Mouse (Mus musculus) frontal cortex, postnatal 10 days (tissue): ENCODE measurements around the gene Hinfp.
"Not testable (repeated sequence)": the region's sequence is repeated elsewhere in the genome, so short reads cannot be mapped to it uniquely, and the experiment has no call there.

Experiments used
- DNase-seq, 2 experiments: peaks; one replicate each; pipeline ENCODE4 v3.0.0; 2022; ENCODE audit warnings: low spot score in 2 of 2, mixed read lengths in 1 of 2

Hinfp gene

DNA sequence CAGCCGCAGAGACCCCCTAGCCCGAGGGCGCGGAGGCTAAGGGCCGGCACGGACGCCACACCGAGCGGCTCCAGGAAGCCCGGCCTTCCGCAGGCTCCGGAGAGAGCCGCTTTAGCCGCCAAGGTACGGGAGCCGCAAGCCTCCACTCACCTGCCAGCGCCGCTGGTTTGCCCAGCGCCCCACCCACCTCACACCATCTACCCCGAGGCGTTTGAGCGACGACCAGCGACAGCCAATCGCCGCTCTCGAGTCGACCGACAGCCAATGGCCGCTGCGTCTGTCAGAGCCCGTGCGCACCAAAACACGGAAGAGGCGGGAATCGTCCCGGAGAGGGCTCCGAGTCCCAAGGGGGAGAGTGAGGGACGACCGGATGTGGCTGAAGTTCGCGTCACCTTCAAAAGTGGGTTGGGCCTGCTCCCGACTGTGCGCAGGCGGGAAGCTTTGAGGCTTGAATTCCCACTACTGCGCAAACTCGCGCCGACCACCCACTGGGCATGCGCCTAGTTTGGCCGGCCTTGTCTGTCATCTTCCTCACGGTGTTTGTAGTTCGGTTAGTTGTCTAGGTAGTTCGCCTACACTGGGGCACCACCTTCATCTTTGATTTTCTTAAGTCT, at the start of gene Hinfp:
Gene Hinfp, minus strand, starts transcription at position 206 of the 614 bp plus-strand sequence.
- DNase-seq: peak; percentile 98

DNA sequence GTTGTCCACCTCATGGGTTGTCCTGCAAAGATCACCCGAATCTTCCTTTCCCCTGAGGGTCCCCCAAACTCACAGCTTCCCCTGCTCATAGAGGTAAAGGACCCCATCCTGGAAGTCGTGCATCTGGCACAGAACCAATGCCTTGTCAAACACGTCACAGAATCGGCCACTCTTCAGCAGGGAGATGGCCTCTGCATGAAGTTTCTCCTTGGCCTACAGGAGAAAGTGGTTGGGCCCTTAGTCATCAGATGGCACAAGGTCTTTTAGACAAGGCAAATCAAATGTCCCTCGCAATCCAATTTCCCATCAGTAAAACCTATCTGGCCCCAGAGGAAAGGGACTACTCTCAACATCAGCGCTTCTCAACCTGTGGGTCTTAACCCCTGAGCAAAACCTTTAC, 47.7 kb upstream of the Hinfp start:
- no peak for DNase-seq

DNA sequence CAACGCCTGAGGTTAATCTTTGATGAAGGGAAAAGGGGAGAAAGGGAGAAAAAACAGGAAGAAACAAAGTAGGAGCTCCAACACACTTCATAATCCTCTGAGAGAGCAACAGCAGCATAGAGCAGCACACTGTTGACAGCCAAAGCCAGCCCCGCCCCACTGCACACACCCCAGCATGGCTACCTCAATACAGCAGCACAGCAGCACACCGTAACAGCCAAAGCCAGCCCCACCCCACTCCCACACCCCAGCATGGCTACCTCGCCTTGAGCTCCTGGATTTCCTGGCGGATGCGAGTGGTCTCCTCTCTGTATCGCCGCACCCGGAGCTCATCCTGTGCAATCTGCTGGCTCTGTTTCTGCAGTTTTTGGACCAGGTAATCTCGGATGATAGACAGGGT, 46.9 kb upstream of the Hinfp start:
- no peak for DNase-seq

DNA sequence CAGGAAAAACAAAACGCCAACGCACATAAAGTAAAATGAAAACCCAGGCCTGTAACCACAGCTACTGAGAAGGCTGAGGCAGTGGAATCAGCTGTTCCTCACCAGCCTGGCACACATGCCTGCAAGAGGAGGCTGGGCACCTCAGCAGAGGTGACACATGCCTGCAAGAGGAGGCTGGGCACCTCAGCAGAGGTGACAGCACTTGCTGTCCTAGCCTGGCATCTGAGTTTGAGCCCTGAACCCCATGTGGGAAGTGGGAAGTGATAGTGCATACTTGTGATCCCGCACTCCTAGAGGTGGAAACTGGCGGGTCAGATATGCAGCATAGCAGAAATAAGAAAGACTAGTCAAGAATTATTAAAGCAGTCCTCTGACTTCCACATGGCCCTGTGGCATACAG, 45.9 kb upstream of the Hinfp start:
- no peak for DNase-seq

- DNase-seq: no peak
Observed at GRCm38 (mm10) chr9:44348546-44348945, 43.1 kb upstream of the Hinfp start.

DNA sequence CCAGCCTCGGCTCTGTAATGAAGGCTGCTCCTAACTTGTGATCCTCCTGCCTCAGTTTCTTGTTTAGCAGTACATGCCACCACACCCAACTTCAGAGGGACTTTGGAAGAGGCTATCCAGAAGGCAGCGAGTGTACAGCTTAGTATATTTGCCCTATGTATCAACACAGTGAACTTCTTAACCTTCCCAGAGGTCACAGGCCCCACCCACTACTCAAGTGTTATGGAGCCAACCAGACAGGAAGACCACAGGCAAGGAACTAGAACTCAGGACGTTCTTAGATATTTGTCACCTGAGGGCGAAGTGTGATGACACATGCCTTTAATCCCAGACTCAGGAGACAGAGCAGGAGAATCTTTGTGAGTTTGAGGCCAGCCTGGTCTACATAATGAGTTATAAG, 42.1 kb upstream of the Hinfp start:
- no peak for DNase-seq

GRCm38 (mm10) chr9:44347166-44347565, 41.7 kb upstream of the Hinfp start:
- DNase-seq: no peak

DNA sequence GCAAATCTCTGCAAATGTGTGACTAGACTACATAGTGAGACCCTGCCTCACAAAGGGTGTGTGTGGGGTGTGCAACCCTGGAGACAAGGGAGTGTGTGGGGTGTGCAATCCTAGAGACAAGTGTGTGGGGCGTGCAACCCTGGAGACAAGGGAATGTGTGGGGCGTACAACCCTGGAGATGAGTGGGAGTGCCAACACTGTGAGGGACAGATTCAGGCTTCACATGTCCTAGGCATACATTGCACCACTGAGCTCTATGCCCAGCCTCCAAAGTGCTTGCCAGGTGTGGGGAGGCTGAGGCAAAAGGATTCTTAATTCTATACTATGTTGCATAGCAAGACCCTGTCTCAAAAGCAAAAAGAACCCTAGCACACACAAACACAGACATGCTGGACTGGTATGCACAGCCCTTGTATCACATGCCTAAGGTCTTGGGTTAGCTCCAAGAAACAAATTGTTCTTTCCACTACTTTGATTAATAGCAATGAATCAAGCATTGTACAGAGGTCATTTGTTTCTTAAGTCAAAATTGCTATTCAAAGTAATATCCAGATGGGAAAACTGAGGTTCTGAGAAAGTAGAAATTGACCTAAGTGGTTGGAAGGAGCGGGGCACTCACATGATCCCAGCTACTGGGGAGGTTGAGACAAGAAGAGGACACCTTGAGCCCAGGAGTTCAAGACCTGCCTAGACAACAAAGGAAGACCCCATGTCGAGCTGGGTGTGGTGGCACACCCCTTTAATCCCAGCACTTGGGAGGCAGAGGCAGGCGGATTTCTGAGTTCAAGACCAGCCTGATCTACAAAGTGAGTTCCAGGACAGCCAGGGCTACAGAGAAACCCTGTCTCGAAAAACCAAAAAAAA, 40.3 kb upstream of the Hinfp start:
- DNase-seq: no peak

DNA sequence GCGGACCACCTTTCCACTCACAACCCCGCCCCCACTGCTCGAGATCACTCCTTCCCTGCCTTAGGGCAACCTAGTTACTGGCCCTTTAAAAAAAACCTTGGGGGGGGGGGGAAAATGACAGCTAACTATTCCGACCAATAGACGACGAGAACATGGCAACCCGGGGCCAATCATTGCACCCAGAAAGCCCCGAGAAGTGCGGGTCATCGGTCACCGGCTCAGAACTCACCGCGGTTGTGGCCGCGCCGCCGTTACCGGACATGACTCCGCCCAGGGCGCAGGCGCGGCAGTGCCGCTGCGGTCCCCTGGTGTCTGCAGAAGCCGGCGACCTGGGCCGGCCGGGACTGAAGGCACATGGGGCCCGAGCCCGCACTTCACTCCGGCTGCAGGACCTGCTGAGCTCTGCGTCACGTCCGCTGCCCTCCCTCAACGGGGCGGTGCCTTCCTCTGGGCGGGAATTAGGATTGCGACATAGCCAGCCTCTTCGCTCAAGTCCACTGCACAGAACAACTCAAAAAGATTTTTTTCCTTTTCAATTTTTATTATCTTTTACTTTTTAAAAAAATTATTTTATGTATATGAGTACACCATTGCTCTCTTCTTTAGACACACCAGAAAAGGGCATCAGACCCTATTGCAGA, 38.4 kb upstream of the Hinfp start, which contains the start of gene Hmbs:
Gene Hmbs, minus strand, starts transcription at position 448 of the 641 bp plus-strand sequence.
- peak; percentile 73 to 88 for DNase-seq

GRCm38 (mm10) chr9:44343290-44343689, 37.8 kb upstream of the Hinfp start:
- no peak for DNase-seq

DNA sequence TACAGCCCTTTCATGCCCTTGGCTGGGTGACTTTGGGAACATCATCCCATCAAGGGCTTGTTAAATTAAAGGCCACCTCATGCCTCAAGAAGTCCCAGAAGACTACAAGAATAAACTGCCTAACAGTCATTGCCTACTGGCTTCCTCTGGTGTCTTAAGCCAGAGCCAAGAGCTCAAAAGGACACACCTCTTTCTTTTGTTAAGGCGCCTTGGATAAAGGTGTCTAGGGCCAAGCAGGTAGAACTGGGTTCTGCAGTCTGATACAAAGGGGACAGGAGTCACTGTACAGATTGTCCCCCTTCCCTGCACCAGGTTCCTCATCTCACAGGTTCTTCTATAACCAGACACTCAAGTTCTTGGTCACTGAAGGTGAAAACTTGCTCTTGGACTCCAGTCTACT, 37.1 kb upstream of the Hinfp start:
- no peak for DNase-seq

DNA sequence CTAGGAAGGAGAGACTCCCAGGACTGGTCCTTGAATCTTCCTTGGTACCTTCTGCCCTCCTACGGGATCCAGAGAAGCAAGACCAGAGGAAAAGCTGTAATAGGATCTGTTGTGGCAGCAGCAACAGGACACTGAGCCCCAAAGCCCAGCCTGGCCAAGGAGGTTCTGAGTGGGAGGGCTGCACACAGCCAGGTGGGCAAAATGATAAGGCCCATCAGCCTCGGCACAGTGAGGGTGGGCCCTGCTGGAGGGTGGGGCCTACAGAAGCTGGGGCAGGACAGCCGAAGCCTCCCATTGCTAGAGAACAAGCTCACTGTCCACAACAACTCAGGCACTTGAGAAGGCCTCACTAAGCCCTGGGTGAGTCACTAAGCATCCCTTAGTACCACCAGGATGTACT, 36.7 kb upstream of the Hinfp start:
- no peak for DNase-seq

- DNase-seq: no peak
Observed at GRCm38 (mm10) chr9:44341487-44341886, 36.0 kb upstream of the Hinfp start.

GRCm38 (mm10) chr9:44338574-44338973, 33.1 kb upstream of the Hinfp start:
- DNase-seq: no peak

DNA sequence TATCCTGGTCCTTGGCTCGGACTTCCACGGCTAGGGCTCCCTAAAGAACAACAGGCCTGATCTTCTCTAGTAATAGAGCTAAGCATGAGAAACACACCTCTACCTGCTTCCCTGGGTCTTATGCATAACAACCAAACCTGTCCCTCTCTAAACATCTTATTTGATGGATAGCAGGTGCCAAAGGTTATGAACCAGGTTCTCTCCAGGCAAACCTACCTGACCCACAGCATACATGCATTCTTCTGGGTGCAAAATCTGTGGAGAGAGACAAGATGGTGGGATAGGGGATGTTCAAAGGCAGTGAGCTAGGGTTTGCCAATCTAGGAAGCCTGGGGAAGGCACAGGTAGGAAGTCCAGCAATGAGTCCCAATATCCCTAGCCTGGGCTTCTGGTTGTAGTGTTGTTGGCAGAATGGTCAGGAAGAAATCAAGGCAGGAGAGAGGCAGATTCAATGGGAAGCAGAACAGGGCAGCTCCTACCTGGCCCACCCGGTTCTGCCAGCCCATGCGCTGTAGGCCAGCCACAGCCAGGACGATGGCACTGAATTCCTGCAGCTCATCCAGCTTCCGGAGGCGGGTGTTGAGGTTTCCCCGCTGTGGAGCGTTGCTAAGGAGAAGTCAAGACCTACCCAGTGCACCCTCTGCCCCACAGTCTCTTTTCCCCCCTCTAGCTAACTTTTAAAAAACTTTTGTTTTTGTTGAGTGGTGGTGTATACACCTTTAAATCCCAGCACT, 32.1 kb upstream of the Hinfp start:
- no peak for DNase-seq

- DNase-seq: no peak
Observed at GRCm38 (mm10) chr9:44336964-44337363, 31.5 kb upstream of the Hinfp start.

DNA sequence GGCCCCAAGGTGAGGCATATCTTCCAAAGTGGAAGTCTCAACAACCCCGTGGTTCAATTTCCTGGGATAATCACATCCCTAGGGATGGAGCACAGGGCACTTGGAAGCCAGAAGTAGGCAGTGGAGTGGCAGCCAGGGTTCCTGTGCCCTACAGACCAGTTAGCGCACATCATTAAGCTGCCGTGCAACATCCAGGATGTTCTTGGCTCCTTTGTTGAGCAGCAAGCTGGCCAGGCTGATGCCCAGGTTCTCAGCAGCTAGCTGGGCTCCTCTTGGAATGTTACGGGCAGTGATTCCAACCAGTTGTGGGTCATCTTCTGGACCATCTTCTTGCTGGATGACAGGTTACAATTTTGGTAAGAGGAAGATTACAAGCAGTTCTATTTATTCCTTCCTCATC, 31.0 kb upstream of the Hinfp start:
- not testable (repeated sequence) for DNase-seq

DNA sequence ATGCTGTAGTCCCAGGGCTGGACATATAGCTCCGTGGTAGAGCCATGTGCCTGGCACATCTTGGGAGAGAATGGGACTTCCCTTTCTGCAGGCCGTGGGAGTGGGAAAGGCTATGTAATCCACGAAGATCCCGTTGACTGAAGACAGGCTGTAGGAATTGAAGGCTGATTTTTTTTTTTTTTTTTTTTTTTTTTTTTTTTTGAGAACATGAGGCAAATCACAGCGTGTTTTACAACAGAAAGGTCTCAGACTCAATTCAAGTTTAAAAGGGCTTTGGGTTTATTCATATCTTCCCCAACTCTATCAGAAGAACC, 30.6 kb upstream of the Hinfp start:
- DNase-seq: no peak

- peak in 1 of 2 experiments; percentile 21 for DNase-seq
Observed at GRCm38 (mm10) chr9:44335331-44336092, 30.0 kb upstream of the Hinfp start.

GRCm38 (mm10) chr9:44334396-44335330, 29.2 kb upstream of the Hinfp start, which contains the start of gene H2afx:
H2afx (plus strand) TSS chr9:44334694.
- DNase-seq: peak; percentile 98 to 99
